Comparison of ENCODE assay signal across 8 mouse cellular contexts in the genomic region with DNA sequence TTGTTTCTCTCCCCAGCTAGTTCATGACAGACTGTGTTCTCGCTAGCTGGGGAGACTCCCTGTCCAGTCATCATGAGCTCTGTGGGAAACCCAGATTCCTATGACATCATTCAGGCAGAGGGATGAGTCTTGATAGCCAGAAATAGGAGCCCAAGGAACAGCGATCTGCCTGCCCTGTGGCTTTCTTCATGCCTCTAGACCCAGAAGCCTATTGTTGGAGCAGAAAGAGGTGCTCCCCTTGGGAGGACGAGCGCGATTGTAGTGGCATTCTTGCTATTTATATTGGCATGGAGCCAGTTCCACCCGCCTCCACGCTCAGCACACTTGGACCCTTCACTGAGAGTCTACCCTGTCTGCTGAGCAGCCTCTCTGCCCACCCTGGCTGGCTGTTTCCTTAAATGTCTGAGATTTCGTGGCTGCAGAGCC.
DNase-seq lines count a peak whose midpoint lies in the region; ATAC-seq lines count a peak whose summit lies in the region.

No protein-coding gene starts in this region.

- H3K4me2 ChIP-seq in kidney, embryonic 14.5 days (replicated peaks; ENCODE audit: low read depth, low read length): no peak overlapping the region

- H3K27ac ChIP-seq in kidney, embryonic 14.5 days (ENCODE audit: low read depth, low read length): no peak overlapping the region
- peak overlapping the region; percentile 49; the same call in 1 of the 2 replicates for H3K27ac ChIP-seq in heart, embryonic 10.5 days

- H3K4me3 ChIP-seq in kidney, embryonic 14.5 days (ENCODE audit: low read length): no peak overlapping the region
- H3K4me3 ChIP-seq in heart, embryonic 10.5 days: no peak overlapping the region

- peak; percentile 43; the same call in 1 of the 2 replicates for ATAC-seq in kidney, embryonic 14.5 days (ENCODE audit: low FRiP score, low TSS enrichment)

- H3K9ac ChIP-seq in kidney, embryonic 14.5 days (ENCODE audit: low read depth, low read length): no peak overlapping the region

- H3K9me3 ChIP-seq in kidney, embryonic 14.5 days (ENCODE audit: control insufficient read depth, low read length): no peaks in the 10 kb centered on the region
- H3K9me3 ChIP-seq in heart, embryonic 10.5 days: no peaks in the 10 kb centered on the region

- DNase-seq in adrenal gland, adult (ENCODE audit: inconsistent age in 2 of 2, low spot score in 1 of 2): peak; percentile 64 to 76
- no peak for DNase-seq in adrenal gland, postnatal 25 days
- no peak for DNase-seq in kidney, adult 8-10 months
- DNase-seq in 3T3-L1 (ENCODE audit: low read depth, low spot score): peak; percentile 91
- no peak for DNase-seq in heart, embryonic 10.5 days (ENCODE audit: low spot score)
- DNase-seq in layer of hippocampus, adult 8-10 months (ENCODE audit: low spot score in 2 of 2): no peak
- no peak for DNase-seq in natural killer cell, adult 2 months (ENCODE audit: low spot score in 2 of 2)

- H3K36me3 ChIP-seq in kidney, embryonic 14.5 days (ENCODE audit: control insufficient read depth, insufficient read depth, low read length): peaks cover 97% of the 10 kb centered on the region
- peaks cover 99% of the 10 kb centered on the region for H3K36me3 ChIP-seq in heart, embryonic 10.5 days

- H3K4me1 ChIP-seq in kidney, embryonic 14.5 days (ENCODE audit: control insufficient read depth, insufficient read depth, low read length): peaks cover 5% of the 10 kb centered on the region; the same call in 1 of the 2 replicates
- peaks cover 22% of the 10 kb centered on the region for H3K4me1 ChIP-seq in heart, embryonic 10.5 days

- WGBS in kidney, embryonic 14.5 days: 52% methylated on average over 8 of the region's 8 CpGs
- WGBS in heart, embryonic 10.5 days: 24% methylated on average over 8 of the region's 8 CpGs

- H3K27me3 ChIP-seq in kidney, embryonic 14.5 days (ENCODE audit: control insufficient read depth, insufficient read depth, low read length): no peaks in the 10 kb centered on the region
- H3K27me3 ChIP-seq in heart, embryonic 10.5 days (ENCODE audit: insufficient read depth, poor library complexity, severe bottlenecking): no peaks in the 10 kb centered on the region

Comparison
In these comparisons a context has a peak if more than half of its experiments do, and no peak if none do; other contexts are left out.
1. DNase-seq: peak in adrenal gland, adult (2 of 2) and 3T3-L1 (single experiment); none in adrenal gland, postnatal 25 days (single experiment), kidney, adult 8-10 months (0 of 2), heart, embryonic 10.5 days (single experiment), layer of hippocampus, adult 8-10 months (0 of 2) and natural killer cell, adult 2 months (0 of 2).